Mouse (Mus musculus) megakaryocyte, embryonic 14.5 days (primary cell): ENCODE results near the gene Ric8b.

ENCODE experiments used
- FLI1 ChIP-seq: IDR thresholded peaks from 2 replicates; pipeline ENCODE4 v1.6.1; 2012; ENCODE audit warnings: low read length, inconsistent platforms, mixed read lengths
- GATA1 ChIP-seq: IDR thresholded peaks from 3 replicates; pipeline ENCODE4 v1.6.1; 2012; ENCODE audit warnings: mixed read lengths, low read length, inconsistent platforms, borderline replicate concordance

DNA sequence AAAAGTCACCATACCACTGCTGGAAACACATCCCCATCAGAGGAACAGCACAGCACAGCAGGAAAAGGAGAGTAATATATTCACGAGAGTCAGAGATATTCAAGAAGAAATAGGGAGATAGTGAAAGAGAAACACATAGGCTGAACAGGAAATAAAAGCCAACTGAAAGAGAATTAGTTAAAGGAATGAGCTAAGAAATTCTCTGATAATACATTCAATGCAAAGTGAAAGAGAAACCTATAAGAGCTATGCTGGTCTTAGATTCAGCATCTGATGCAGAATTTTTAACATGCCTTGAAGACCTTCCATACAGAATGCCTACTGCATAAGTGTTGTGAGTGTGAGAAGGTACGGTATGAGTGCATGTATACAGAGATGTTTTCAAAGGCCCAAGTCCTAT, 34.9 kb upstream of the Ric8b start:
- TF ChIP-seq GATA1 (no peak), FLI1 (no peak)
